Mouse (Mus musculus) kidney, postnatal 25 days (tissue): ENCODE measurements around the gene Micu1.
A peak's percentile ranks its signal among the peaks of the same experiment; 100 is the strongest.
"Not testable (repeated sequence)": the region's sequence is repeated elsewhere in the genome, so short reads cannot be mapped to it uniquely, and the experiment has no call there.

Experiments
- DNase-seq, 2 experiments: peaks; one replicate each; pipeline ENCODE4 v3.0.0; 2021; ENCODE audit warnings: mixed read lengths in 2 of 2

Micu1 gene

DNA sequence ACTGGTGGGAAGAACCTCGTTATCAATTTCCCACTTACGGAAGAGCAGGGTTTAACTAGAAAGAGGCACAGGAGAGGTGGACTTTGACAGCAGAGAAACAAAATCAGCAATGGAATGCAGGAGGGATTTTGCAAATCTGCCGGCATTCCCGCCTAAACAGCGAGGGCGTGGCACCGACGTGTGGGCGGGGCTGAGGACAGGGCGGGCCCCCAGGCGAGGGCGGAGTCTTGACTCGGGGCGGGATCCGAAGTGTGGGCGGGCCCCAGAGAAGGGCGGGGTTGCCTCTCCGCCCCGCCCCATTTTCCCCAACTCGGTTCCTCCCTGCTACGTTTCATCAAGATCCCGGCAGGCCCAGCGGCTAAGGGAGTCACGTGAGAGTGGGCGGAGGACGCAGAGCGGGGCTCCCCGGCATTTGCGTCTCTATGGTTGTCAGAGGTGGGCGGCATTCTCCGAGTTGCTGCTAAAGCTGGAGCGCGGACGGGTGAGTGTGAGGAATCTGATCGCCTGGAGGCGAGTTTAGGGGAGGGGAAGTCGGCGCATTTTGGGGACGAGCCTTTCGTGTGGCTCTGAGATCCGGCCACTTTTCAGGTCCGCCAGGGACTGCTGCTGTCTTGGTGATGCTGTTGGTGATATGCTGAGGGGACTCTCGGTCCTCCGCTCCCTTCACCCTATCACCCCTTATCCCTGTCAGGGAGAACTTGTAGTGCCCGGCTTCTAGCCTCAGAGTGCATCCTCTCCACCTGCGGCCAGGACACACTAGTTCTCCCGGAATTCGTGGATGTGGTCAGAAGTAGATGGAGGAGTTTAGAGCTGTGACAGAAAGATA is at the start of gene Micu1:
Gene Micu1, plus strand, starts transcription at position 271 of the 826 bp plus-strand sequence.
- DNase-seq, result peak; percentile 97 to 98

DNA sequence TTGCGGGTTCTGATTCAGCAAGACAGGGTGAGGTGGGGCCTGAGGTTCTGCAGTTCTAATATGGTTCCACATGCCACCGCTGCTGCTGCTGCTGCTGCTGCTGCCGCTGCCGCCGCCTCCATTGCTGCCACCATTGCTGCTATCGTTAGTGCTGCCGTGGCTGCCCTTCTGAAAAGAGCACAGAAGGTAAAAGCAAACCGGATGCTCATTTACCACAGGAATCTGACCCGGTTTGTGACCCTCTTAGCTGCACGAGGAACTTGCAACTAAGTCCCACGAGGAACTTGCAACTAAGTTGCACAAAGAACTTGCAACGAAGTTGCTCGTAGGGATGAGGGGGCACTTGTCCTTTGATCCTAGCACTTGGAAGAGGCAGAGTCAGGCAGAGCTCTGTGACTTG is 45.5 kb upstream of the Micu1 start:
- DNase-seq, result no peak

DNA sequence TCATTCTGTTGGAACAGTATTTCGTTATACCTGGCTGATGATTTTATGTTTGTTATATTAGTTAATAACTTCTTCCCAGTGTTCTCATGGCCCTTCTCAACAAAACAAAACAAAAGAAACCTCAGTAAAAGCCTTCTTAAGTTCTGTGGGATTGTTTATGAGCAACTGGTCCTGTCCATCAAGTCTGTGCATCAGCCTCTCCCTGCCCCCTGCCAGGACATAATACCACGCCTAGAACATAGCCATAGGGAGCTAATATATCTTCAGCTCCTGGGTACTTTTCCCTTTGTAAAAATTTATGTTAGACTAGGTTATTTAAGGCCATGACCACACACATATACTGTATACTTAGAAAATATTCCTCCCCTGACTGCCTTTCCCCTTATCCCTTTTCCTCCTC is 37.5 kb upstream of the Micu1 start:
- DNase-seq, result no peak

DNA sequence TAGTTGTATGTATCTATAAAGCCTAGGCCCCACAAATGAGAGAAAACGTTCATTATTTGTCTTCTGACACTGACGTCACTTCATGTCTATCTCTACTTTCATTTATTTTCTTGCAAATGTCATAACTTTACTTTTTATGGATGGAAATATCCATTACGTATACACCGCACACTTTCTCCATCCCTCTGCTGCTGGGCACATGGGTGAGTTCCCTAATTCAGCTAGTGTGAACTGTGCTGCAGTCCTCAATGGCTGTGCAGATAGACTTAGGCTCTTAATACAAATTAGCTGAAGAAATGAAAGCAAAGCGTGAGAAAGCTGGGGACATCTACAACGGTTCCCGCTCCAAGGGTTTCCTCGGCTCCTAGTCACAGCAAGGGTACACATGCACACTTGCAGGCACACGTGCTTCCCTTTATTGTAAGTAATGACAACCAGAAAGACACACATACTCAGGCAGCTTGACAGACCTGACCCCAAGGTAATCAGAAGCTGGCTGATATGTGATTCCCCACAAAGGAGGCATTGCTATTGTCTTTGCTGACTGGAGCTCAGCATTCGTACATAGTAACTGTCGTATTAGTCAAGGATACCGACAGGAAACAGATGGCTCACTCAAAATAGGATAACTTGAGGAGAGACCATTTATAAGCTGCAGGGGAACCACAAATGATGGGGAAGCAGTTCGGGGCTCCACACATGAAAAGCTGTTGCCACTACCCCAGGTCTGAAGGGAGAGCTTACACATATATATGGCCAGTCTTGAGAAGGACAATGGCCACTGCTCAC is 36.6 kb upstream of the Micu1 start:
- DNase-seq, result no peak

DNA sequence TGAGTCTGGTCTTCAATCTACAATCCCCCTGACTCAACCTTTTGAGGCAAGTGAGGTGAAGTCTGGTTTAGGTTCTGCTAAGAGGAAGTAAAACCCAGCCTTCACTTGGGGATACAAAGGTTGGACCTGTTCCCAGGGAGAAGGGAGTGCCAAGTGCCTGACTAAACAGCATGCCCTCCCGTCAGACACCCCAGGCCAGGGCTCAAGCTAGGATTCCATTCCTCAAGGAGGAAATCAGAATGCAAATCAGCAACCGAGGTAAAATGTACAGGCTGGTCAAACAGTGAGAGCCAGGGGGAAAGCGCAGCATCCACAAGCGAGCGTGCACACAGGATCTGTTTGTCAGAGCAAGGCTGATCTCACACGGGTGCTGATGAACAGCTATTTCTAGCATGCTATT is 34.9 kb upstream of the Micu1 start:
- DNase-seq, result peak; percentile 49 to 58

DNA sequence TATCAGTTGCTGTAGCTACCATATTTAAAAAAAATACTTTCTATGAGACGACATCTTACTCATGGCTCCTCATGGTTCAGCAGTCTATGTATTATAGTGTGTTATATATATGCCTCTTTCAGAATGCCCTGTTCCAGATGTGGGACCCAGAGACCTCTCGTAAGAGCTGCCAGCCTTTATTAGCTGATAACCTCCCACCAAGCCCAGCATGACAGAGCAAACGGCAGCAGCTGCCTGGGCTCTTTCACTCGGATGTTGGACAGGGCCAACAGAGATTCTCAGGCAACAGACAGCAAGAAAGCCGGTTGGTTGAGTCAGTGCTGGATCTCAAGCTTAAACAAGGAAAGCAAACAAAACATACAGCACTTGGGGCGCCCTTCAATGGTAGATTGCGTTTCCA is 33.8 kb upstream of the Micu1 start:
- no peak for DNase-seq

DNA sequence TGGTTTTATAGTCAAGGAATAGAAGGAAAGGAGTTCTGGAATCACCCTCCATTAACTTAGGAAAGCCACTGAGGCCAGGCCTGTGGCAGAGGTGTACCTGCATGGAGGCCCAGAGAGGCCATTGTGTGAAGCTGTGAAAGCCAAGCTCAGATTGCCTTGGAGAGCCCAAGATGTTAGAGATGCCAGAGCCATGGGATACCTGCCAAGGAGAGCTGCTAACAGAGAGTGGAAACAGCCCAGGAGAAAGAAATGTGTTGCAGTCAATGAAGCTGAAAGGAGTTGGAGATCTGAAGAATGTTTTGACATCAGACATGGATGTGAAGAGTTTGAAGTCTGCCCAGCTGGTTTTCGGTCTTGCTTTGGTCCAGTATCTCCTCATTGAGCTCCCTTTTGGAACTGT is 24.4 kb upstream of the Micu1 start:
- no peak for DNase-seq

DNA sequence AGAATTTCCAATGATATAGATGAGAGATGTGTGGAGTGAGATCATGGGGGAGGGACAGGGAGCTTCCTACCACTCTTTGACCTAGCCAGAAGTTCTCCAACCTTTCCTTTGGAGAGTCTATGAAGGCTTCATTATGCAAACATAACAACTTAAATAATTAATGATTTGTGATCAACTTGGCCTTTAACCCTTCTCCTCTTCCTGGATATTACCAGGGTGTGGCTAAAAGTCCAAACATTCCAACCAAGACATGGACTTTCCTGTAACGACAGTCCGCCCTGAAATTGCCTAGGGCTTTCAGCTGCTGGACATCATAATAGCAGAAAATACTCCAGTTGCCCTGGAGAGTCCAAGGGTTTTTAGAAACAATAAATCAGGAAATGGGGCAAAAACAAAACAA is 23.1 kb upstream of the Micu1 start:
- DNase-seq, result no peak

DNA sequence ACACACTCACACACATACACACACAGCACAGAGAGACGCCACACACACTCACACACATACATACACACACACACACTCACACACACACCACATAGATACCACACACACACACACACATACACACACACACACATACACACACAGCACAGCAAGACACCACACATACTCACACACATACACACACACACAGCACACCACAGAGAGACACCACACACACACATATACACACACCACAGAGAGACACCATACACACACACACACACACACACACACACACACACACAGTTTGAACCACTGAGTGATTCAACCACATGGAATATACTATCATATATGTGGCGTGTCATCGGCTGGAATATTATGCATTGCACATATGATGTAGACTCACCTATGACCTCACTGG is 16.7 kb upstream of the Micu1 start:
- not testable (repeated sequence) for DNase-seq

DNA sequence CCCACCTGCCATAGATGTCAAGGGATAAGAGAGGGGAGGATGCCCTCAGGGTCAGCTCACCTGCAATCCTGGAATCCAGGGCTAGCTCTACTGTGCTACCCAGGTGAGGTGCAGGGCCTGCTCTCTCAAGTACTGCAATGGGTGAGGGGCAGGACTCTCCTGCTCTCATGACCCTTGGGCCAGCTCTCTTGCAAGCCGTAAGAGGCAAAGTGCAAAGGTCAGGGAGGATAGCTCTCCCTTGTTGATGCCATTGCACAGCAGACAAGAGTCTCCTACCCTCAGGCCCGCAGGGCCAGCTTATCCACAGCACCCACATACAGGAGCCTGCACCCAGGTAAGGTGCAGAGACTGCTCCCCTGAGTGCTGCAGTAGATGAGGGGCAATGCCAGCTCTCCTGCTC is 15.2 kb upstream of the Micu1 start:
- peak; percentile 14 to 47 for DNase-seq

DNA sequence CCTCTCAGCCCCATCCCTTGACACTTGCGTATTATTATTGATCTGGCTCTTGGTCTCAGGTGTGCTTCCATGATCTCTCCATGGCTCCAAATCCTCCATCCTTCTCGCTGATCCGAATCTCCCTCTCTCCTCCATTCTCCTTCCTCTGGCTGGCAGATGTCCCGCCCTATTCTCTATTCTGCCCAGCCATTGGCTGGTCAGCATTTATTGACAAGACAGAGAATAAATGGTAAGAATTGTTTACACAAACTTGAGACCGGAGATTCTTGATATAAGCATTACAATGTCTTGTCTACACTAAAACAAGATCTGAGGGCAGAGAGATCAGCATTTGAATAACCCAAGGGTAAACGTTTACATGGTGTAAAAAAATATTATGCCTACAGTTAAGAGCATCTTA is 12.4 kb upstream of the Micu1 start:
- DNase-seq, result no peak

DNA sequence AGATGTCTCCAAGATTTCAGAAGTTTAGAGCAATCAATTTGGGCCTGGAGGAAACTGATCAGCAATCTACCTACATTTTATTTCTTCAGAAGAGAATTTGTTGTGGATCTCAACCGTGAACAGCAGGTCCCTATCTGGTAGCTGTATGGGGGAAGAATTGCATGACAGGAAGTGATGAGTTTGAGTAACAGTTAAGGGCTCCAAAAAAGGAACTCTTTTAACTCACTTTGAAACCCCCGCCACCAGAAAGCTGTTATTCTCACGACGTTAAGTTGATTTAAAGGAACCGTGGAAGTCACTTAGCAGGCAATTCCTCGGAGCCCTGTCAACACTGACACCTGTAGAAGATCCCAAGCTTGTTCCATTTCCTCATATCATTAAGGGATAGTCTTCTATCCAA is 9.8 kb upstream of the Micu1 start:
- DNase-seq, result no peak

DNA sequence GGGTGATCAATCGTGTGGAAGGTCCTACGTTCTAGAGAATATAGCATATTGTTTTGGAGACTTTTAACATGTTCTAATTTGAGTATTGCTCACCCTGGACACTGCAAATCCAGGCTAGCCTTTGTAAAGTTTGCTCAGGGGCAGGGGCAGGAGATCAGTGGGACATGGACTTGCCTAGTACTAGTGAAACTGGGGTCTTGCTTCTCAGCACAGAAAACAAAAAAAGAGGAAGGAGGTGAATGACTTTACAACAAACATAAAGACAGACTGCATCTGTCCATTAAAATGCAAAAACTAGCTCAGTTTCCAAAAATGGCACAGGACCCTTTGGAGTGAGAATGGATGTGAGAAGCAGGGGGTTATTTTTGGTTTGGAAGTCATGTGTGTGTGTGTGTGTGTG is 8.2 kb upstream of the Micu1 start:
- DNase-seq, result no peak

DNA sequence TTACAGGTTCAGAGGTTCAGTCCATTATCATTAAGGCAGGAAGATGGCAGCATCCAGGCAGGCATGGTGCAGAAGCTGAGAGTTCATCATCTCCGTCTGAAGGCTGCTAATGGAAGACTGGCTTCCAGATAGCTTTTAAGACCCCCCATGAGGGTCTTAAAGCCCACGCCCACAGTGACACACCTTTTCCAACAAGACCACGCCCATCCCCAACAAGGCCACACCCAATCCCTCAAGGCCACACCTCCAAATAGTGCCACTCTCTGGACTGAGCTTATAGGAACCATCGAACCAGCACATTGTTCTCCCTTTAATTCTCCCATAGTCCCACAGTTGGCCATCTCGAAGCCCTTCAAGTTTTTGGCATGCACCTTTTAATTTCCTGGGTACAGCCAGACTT is 2.8 kb upstream of the Micu1 start:
- DNase-seq, result no peak

DNA sequence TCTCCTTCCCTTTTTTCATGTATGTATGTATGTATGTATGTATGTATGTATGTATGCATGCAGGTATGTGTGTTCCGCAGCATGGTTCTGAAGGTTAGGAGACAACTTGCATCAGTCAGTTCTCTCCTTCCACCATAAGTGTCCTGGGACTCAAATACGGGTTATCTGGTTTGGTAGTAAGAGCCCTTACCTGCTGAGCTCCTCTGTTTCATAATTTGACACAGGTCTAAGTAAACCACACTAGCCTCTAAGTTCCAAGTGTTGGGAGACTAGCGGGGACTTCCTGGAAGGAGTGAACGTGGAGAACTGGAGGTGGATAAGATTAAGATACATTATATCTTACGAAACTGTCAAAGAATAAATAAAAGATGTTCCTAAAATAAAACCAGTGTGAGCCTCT is 472 bp upstream of the Micu1 start:
- DNase-seq, result no peak

DNA sequence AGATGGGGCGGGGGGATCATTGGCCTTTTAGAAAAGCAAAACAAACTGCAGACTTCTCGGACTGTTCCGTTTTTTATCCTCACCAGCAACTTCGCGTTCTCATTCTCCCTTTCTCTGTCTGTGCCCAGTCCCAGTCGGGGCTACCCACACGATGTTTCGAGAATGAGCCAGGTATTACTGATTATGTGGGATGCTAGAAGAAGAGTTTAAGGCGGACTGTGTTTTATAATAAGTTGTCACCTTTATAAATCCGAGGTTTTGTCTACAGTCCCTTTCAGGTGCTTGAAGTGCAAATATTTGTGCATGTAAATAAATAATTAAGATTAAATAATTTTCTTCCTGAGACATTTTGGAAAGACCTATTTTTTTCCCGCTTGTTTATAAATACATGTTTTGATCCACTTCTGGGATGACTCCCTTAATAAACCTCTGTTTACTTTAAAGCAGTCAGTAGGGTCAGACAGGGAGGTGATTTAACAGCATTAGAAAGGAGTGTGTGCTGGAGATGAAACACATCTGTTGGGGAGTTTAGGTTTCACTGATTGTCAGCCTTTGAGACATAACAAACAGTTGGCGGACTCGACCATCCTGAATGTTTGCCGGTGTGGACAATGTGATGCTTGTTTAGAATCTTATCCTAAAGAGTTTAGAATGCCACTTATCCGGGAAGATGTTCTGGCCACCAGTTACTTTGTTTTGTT is 933 bp downstream of the Micu1 start:
- DNase-seq, result no peak

DNA sequence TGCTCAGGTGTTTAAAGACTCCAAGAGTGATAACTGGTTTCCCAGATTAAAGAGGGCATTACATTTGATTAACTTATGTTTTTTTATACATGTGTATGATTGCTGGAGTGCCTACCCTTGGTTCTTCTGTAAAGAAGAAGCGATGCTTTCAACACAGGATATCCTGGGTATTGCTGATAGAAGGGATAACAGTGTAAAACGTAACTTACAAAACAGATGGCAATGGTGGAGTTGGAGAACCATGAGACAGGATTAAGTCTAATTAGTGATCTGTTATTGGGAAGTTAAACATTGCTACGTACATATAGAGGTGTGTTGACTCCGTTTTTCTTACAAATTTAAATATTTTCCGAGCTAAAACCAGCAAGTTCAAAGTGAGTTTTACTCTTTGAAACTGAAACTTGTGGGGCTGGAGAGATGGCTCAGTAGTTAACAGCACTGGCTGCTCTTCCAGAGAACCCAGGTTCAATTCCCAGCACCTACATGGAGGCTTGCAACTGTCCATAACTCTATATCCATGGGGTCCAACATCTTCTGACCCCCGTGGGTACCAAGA is 4.8 kb downstream of the Micu1 start:
- DNase-seq, result no peak

DNA sequence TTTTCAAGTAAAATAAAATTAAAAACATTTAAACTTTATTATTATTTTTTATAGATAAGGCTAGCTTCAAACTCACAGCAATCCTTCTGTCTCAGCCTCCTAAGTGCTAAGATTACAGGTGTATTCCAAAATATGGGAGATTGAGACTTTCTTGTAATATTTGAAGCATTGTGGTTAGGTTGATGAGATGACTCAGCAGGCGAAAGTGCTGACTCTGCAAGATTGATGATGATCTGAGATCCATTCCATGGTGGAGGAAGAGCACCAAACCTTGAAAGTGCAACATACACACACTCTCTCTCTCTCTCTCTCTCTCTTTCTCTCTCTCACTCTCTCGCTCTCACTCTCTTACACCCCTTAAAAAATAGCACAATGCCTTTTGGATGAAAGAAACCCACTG is 5.3 kb downstream of the Micu1 start:
- no peak for DNase-seq

DNA sequence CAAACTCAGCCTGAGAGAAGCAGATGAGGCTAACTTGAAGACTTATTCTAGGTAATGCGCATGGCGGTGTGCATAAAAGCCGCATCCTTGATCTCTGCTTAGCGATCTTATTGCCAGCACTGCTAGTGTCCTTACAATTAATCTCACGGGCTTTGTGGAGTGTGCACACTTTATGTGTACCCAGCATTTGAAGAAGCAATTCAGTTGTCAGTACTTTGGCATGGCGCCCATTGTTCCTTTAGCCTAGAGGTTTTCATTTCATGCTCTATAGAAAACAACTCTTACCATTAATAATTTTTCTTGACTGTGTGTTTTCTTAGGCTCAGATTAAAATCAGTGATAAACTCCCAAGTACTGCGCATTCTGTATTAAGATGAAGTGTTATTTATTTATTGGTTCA is 7.0 kb downstream of the Micu1 start:
- peak in 1 of 2 experiments; percentile 53 for DNase-seq

DNA sequence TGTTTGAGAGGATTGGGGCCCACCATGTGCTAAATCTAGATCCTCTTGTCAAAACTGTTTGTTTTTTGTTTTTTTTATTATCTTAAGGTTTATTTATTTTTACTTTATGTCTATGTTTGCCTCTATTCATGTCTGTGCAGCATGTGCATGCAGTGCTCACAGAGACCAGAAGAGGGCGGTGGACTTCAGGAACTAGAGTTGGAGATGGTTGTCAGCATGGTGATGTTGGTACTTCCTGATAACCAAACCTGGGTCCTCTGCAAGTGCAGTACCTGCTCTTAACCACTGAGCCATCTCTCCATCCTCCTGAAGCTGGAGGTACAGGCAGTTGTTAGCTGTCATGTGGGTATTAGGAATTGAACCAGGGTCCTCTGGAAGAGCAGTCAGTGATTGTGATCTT is 8.0 kb downstream of the Micu1 start:
- no peak for DNase-seq

DNA sequence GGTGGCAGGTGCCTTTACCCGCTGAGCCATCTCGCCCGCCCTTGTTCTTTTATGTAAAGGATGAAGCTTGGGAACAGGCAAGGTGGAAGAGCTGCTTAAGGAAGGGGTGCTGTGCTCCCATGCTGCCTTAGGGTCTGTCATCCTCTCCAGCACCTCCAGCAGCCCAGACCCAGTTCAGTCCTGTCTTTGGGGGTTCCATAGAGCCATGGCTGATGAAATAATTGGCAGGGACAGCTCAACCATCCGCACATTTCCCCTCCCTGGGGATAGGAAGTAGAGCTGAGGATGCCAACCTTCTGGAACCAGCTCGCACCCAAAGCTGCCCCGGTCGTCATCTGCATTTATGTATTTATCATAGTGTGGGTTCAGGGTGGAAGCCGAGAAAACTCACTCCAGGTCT is 9.8 kb downstream of the Micu1 start:
- DNase-seq, result no peak

DNA sequence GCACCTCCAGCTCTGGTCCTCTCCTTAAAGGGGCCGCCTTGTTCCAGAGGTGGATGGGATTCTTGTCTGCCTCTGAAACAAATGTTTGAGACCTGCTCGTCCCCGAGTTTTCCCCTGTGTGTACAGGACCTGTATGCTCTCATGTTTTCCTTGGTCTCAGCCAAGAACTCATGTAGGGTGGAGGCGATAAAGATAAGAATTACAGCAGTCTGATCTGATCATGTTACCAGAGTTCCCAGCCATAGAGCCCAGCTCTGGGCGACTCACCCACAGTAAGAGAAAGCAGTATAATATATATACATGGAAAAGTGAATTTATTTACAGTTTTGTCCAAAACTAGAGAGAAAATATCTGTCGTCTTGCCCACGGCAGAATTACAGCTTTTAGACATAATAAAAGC is 17.7 kb downstream of the Micu1 start:
- DNase-seq, result no peak

DNA sequence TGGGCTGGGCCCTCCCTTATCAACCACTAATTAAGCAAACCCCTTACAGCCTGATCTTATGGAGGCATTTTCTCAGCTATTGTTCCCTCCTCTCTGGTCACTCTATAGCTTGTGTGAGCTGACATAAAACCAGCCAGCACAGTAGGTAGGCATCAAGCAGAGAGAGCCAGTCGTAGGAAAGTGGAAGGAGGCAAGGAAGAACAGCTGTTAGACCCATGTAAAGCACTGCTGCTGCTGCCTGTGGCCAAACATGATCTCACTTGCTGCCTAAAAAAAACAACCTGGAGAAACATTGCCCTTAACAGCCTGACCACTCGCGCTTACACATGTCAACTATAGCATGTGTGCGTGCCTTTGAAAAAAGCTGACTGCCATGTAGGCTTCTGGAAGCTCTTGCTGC is 19.3 kb downstream of the Micu1 start:
- DNase-seq, result no peak
